Mouse (Mus musculus) hindbrain, embryonic 13.5 days (tissue): ENCODE measurements at regions not wholly inside any gene's neighbourhood (a gene's known extent, or its start where the extent isn't known, plus 50 kb on each side); places are given as distances from the start of the nearest gene placed in this dataset.

Experiments
- ATAC-seq: fragments of 200-750 bp; cut with Nextera tagmentation; 2 replicates; pipeline ENCODE4 v1.8.0; 2017; ENCODE audit warnings: moderate TSS enrichment; ENCODE audit not compliant: low FRiP score
- H3K27ac ChIP-seq: fragments of 300-500 bp; sonication (generic); 2 replicates; pipeline ENCODE4 v1.5.1; 2015; ENCODE audit warnings: inconsistent platforms, mild to moderate bottlenecking, moderate library complexity
- H3K27me3 ChIP-seq: fragments of 300-500 bp; sonication (generic); 2 replicates; pipeline ENCODE4 v1.6.1; 2015; ENCODE audit warnings: mild to moderate bottlenecking, inconsistent platforms
- H3K36me3 ChIP-seq: fragments of 300-500 bp; sonication (generic); 2 replicates; pipeline ENCODE4 v1.6.1; 2015; ENCODE audit warnings: mild to moderate bottlenecking, inconsistent platforms
- H3K4me1 ChIP-seq: fragments of 300-500 bp; sonication (generic); replicated peaks from 2 replicates; pipeline ENCODE4 v1.6.1; 2015; ENCODE audit warnings: inconsistent platforms
- H3K4me2 ChIP-seq: fragments of 300-500 bp; sonication (generic); 2 replicates; pipeline ENCODE4 v1.6.1; 2015; ENCODE audit warnings: inconsistent platforms, mild to moderate bottlenecking, moderate library complexity
- H3K4me3 ChIP-seq: fragments of 300-500 bp; sonication (generic); 2 replicates; pipeline ENCODE4 v1.5.1; 2015; ENCODE audit warnings: mild to moderate bottlenecking, inconsistent platforms
- H3K9ac ChIP-seq: fragments of 300-500 bp; sonication (generic); 2 replicates; pipeline ENCODE4 v1.6.1; 2015; ENCODE audit warnings: mild to moderate bottlenecking, inconsistent platforms
- H3K9me3 ChIP-seq: fragments of 300-500 bp; sonication (generic); 2 replicates; pipeline ENCODE4 v1.6.1; 2016; ENCODE audit warnings: inconsistent platforms
- WGBS: fragments of 180-500 bp; shearing (Covaris S2); methylation state at CpG from one replicate; pipeline ENCODE4 v1.1.7; 2015; 5-methylcytosine and 5-hydroxymethylcytosine counted together

GRCm38 (mm10) chr3:103430131-103430530, 144.9 kb upstream of the Syt6 start:
- Histone ChIP-seq H3K27me3 (no peaks in the 10 kb centered on the region), H3K27ac (no peak overlapping the region), H3K4me1 (no peaks in the 10 kb centered on the region), H3K9me3 (no peaks in the 10 kb centered on the region), H3K36me3 (no peaks in the 10 kb centered on the region), H3K4me2 (no peak overlapping the region), H3K9ac (no peak overlapping the region), H3K4me3 (no peak overlapping the region)
- WGBS = 83% methylated on average over 4 of the region's 4 CpGs
- no peak for ATAC-seq

GRCm38 (mm10) chr3:103432254-103432653, 142.8 kb upstream of the Syt6 start:
- no peak overlapping the region for H3K4me2 ChIP-seq
- H3K27ac ChIP-seq = no peak overlapping the region
- H3K36me3 ChIP-seq = no peaks in the 10 kb centered on the region
- no peak for ATAC-seq
- H3K4me1 ChIP-seq = no peaks in the 10 kb centered on the region
- H3K27me3 ChIP-seq = no peaks in the 10 kb centered on the region
- H3K4me3 ChIP-seq = no peak overlapping the region
- no peak overlapping the region for H3K9ac ChIP-seq
- no peaks in the 10 kb centered on the region for H3K9me3 ChIP-seq
- WGBS = 34% methylated on average over 5 of the region's 5 CpGs

- no peak overlapping the region for H3K4me3 ChIP-seq
- H3K36me3 ChIP-seq = no peaks in the 10 kb centered on the region
- no peak for ATAC-seq
- no peak overlapping the region for H3K4me2 ChIP-seq
- WGBS = 76% methylated on average over 9 of the region's 9 CpGs
- no peaks in the 10 kb centered on the region for H3K9me3 ChIP-seq
- no peaks in the 10 kb centered on the region for H3K27me3 ChIP-seq
- no peak overlapping the region for H3K9ac ChIP-seq
- H3K27ac ChIP-seq = no peak overlapping the region
- H3K4me1 ChIP-seq = no peaks in the 10 kb centered on the region
Measured at GRCm38 (mm10) chr3:103436902-103437603, 138.0 kb upstream of the Syt6 start.

DNA sequence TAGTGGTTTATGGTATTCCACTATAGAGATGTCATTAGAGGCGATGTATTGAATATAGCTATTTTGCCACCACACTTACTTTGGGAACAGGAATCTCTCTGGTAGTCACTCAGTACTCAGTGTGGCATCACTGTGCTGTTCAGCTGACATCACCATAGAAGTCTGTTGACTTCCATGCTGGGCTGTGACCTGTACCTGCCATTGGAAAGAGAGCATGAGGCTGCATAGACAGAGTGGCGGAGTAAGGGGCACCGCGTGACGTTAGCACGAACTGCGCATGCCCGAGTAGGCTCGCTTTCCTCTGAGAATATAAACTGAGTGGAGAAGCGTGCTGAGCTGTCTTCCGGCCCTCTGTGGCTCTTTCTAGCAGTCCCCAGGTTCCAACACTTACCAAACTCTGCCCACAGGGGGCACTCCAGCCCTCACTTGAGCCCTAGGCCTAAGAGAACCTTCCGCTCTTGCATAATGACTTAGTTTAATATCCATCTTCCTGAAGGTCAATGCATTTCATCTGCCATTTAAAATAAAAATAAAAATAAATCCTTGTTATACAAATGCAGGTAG, 136.2 kb upstream of the Syt6 start:
- no peaks in the 10 kb centered on the region for H3K4me1 ChIP-seq
- no peaks in the 10 kb centered on the region for H3K36me3 ChIP-seq
- no peaks in the 10 kb centered on the region for H3K9me3 ChIP-seq
- no peak overlapping the region for H3K27ac ChIP-seq
- no peak overlapping the region for H3K4me2 ChIP-seq
- 42% methylated on average over 12 of the region's 12 CpGs for WGBS
- ATAC-seq = peak; percentile 46; the same call in 1 of the 2 replicates
- no peak overlapping the region for H3K4me3 ChIP-seq
- H3K9ac ChIP-seq = no peak overlapping the region
- H3K27me3 ChIP-seq = no peaks in the 10 kb centered on the region

DNA sequence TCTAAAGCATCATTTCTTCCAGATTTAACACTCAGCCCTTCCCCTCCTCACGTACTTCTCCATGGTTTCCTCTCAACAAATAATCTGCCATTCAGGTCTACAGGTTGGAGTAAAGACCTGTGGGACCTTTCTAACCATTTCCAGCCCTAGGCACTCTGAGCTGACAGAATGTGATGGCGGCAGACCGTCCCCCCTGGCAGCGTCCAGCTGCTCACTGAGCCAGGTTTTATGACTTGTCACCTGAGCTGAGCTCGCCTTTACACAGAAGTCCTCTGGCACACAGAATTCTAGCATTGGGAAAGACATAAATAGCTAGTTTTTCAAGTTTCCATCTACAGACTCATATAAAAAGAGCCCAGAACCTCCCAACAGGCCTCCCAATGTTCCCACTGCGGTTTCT, 131.8 kb upstream of the Syt6 start:
- no peak for ATAC-seq
- WGBS = 87% methylated on average over 6 of the region's 6 CpGs

GRCm38 (mm10) chr3:103445852-103446251, 129.2 kb upstream of the Syt6 start:
- H3K9ac ChIP-seq = no peak overlapping the region
- H3K4me1 ChIP-seq = no peaks in the 10 kb centered on the region
- H3K27ac ChIP-seq = no peak overlapping the region
- H3K36me3 ChIP-seq = no peaks in the 10 kb centered on the region
- H3K9me3 ChIP-seq = no peaks in the 10 kb centered on the region
- H3K4me3 ChIP-seq = no peak overlapping the region
- WGBS = 92% methylated on average over 8 of the region's 8 CpGs
- no peak for ATAC-seq
- H3K27me3 ChIP-seq = no peaks in the 10 kb centered on the region
- no peak overlapping the region for H3K4me2 ChIP-seq

More for the DNA sequence above, 131.8 kb upstream of the Syt6 start:
- Histone ChIP-seq H3K4me3 (no peak overlapping the region), H3K4me1 (no peaks in the 10 kb centered on the region), H3K27me3 (no peaks in the 10 kb centered on the region), H3K9ac (no peak overlapping the region), H3K27ac (no peak overlapping the region), H3K4me2 (no peak overlapping the region), H3K9me3 (no peaks in the 10 kb centered on the region), H3K36me3 (no peaks in the 10 kb centered on the region)

- Histone ChIP-seq H3K36me3 (no peaks in the 10 kb centered on the region), H3K4me1 (no peaks in the 10 kb centered on the region), H3K9me3 (no peaks in the 10 kb centered on the region), H3K9ac (no peak overlapping the region), H3K4me2 (no peak overlapping the region), H3K27ac (no peak overlapping the region), H3K4me3 (no peak overlapping the region), H3K27me3 (no peaks in the 10 kb centered on the region)
- ATAC-seq = no peak
- 54% methylated on average over 7 of the region's 7 CpGs for WGBS
Measured at GRCm38 (mm10) chr3:103449851-103450250, 125.2 kb upstream of the Syt6 start.

GRCm38 (mm10) chr3:103451971-103452370, 123.1 kb upstream of the Syt6 start:
- Histone ChIP-seq H3K4me2 (no peak overlapping the region), H3K4me1 (no peaks in the 10 kb centered on the region), H3K36me3 (no peaks in the 10 kb centered on the region), H3K4me3 (no peak overlapping the region), H3K9me3 (no peaks in the 10 kb centered on the region), H3K27me3 (no peaks in the 10 kb centered on the region), H3K9ac (no peak overlapping the region), H3K27ac (no peak overlapping the region)
- no peak for ATAC-seq
- WGBS = 91% methylated on average over 3 of the region's 3 CpGs

GRCm38 (mm10) chr3:103463760-103464159, 111.3 kb upstream of the Syt6 start:
- Histone ChIP-seq H3K4me3 (no peak overlapping the region), H3K9ac (no peak overlapping the region), H3K4me2 (no peak overlapping the region), H3K4me1 (peaks cover 14% of the 10 kb centered on the region), H3K36me3 (no peaks in the 10 kb centered on the region), H3K27ac (no peak overlapping the region), H3K9me3 (no peaks in the 10 kb centered on the region), H3K27me3 (no peaks in the 10 kb centered on the region)
- no peak for ATAC-seq
- WGBS = 40% methylated on average over 4 of the region's 4 CpGs

- Histone ChIP-seq H3K4me3 (no peak overlapping the region), H3K9ac (no peak overlapping the region), H3K9me3 (no peaks in the 10 kb centered on the region), H3K27ac (no peak overlapping the region), H3K4me2 (no peak overlapping the region), H3K36me3 (no peaks in the 10 kb centered on the region), H3K4me1 (peaks cover 14% of the 10 kb centered on the region), H3K27me3 (no peaks in the 10 kb centered on the region)
- no peak for ATAC-seq
- WGBS = 63% methylated on average over 5 of the region's 5 CpGs
Measured at GRCm38 (mm10) chr3:103464181-103464580, 110.8 kb upstream of the Syt6 start.

- no peaks in the 10 kb centered on the region for H3K9me3 ChIP-seq
- H3K4me3 ChIP-seq = no peak overlapping the region
- H3K4me1 ChIP-seq = peaks cover 14% of the 10 kb centered on the region
- H3K4me2 ChIP-seq = no peak overlapping the region
- H3K27ac ChIP-seq = no peak overlapping the region
- no peaks in the 10 kb centered on the region for H3K36me3 ChIP-seq
- H3K9ac ChIP-seq = no peak overlapping the region
- no peak for ATAC-seq
- WGBS = 38% methylated on average over 4 of the region's 4 CpGs
- no peaks in the 10 kb centered on the region for H3K27me3 ChIP-seq
Measured at GRCm38 (mm10) chr3:103464729-103465128, 110.3 kb upstream of the Syt6 start.

DNA sequence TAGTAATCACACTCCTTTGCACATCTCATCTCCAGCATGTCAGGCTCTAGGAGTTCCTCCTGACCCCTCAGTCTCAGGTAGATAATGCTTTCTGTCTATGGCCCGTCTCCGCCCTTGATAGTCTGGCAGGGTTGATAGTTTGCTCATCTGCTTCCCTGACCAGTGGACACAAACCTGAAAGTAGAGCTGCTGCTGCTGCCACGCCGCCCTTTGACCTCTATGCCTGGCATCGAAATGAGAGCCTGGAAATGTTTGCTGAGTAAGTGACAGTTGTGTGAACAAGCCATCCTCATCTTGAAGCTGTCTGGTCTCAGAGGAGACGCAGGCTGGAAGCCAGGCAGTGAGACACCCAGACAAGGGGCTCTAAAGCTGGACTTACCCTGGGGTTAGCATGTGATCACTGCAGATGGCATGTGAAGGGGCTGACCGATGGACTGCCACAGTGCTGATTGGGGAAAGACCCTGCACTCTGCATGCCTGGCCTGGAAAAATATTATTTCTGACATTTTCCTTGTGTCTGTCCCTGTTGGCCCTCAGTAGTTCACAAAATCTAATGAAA, 109.8 kb upstream of the Syt6 start:
- no peak for ATAC-seq
- Histone ChIP-seq H3K4me1 (peaks cover 14% of the 10 kb centered on the region), H3K9me3 (no peaks in the 10 kb centered on the region), H3K27me3 (no peaks in the 10 kb centered on the region), H3K9ac (no peak overlapping the region), H3K27ac (no peak overlapping the region), H3K4me3 (no peak overlapping the region), H3K4me2 (no peak overlapping the region), H3K36me3 (no peaks in the 10 kb centered on the region)
- 75% methylated on average over 7 of the region's 7 CpGs for WGBS

- Histone ChIP-seq H3K4me3 (no peak overlapping the region), H3K36me3 (no peaks in the 10 kb centered on the region), H3K27me3 (no peaks in the 10 kb centered on the region), H3K9ac (no peak overlapping the region), H3K4me1 (peaks cover 14% of the 10 kb centered on the region), H3K27ac (no peak overlapping the region), H3K4me2 (no peak overlapping the region), H3K9me3 (no peaks in the 10 kb centered on the region)
- ATAC-seq = no peak
- WGBS = 75% methylated on average over 2 of the region's 2 CpGs
Measured at GRCm38 (mm10) chr3:103465948-103466347, 109.1 kb upstream of the Syt6 start.
